In genomic region chr10:67225528-67225927, GRCm38 (mm10) we compare ENCODE assay signal across 11 mouse cellular contexts. TPM values are rescaled to one million over a fixed set of nuclear protein-coding genes. Genes with fewer than 3 reads are reported as not detected.
DNase-seq lines count a peak whose midpoint lies in the region; ATAC-seq and TF ChIP-seq lines count a peak whose summit lies in the region.
"Had no signal": no experiment of that assay in that cellular context is flagged by ENCODE, and none has a peak within 500 bp of the region (broad histone marks: within the 10 kb centered on the region; RNA-seq: fewer than 3 reads in every experiment).

No protein-coding gene starts in this region.

- H3K9me3 ChIP-seq in embryonic facial prominence, embryonic 13.5 days, result no peaks in the 10 kb centered on the region
- H3K9me3 ChIP-seq in embryonic facial prominence, embryonic 10.5 days, result no peaks in the 10 kb centered on the region
- no peaks in the 10 kb centered on the region for H3K9me3 ChIP-seq in heart, postnatal 0 days (replicated peaks; ENCODE audit: control insufficient read depth, low read length)
- H3K9me3 ChIP-seq in heart, embryonic 12.5 days (replicated peaks), result no peaks in the 10 kb centered on the region
- no peaks in the 10 kb centered on the region for H3K9me3 ChIP-seq in lung, embryonic 15.5 days
- H3K9me3 ChIP-seq: heart, embryonic 10.5 days had no signal

- peaks cover 46% of the 10 kb centered on the region for H3K36me3 ChIP-seq in embryonic facial prominence, embryonic 13.5 days
- H3K36me3 ChIP-seq in embryonic facial prominence, embryonic 10.5 days (replicated peaks), result peaks cover 80% of the 10 kb centered on the region
- peaks cover 61% of the 10 kb centered on the region for H3K36me3 ChIP-seq in heart, postnatal 0 days (replicated peaks; ENCODE audit: control insufficient read depth, insufficient read depth, low read length)
- peaks cover 34% of the 10 kb centered on the region for H3K36me3 ChIP-seq in heart, embryonic 12.5 days
- peaks cover 27% of the 10 kb centered on the region for H3K36me3 ChIP-seq in lung, embryonic 15.5 days

- no peak for DNase-seq in embryonic facial prominence, embryonic 10.5 days (ENCODE audit: low spot score)
- no peak for DNase-seq in heart, postnatal 0 days (ENCODE audit: low spot score)
- no peak for DNase-seq in lung, postnatal 36 days
- DNase-seq in cerebellum, postnatal 4 days (ENCODE audit: low spot score in 2 of 2), result no peak

- no peaks in the 10 kb centered on the region for H3K27me3 ChIP-seq in embryonic facial prominence, embryonic 13.5 days
- no peaks in the 10 kb centered on the region for H3K27me3 ChIP-seq in embryonic facial prominence, embryonic 10.5 days (replicated peaks; ENCODE audit: low read depth, poor library complexity, severe bottlenecking)
- no peaks in the 10 kb centered on the region for H3K27me3 ChIP-seq in heart, postnatal 0 days (ENCODE audit: control insufficient read depth, insufficient read depth, low read length)
- H3K27me3 ChIP-seq in heart, embryonic 12.5 days (replicated peaks), result no peaks in the 10 kb centered on the region
- H3K27me3 ChIP-seq in lung, embryonic 15.5 days, result no peaks in the 10 kb centered on the region
- H3K27me3 ChIP-seq: CH12.LX had no signal

- no peak for ATAC-seq in embryonic facial prominence, embryonic 13.5 days (ENCODE audit: insufficient number of reproducible peaks, insufficient read depth, low FRiP score, low TSS enrichment, low read depth)
- ATAC-seq in heart, postnatal 0 days (ENCODE audit: insufficient read depth, low read depth), result no peak
- no peak for ATAC-seq in heart, embryonic 12.5 days (ENCODE audit: insufficient number of reproducible peaks, low FRiP score)
- no peak for ATAC-seq in lung, embryonic 15.5 days (ENCODE audit: borderline replicate concordance, extremely low read depth, low FRiP score, low TSS enrichment)

- no peak for TF ChIP-seq EP300 in heart, postnatal 0 days (IDR thresholded peaks at IDR 0.05; ENCODE audit: low read depth)

- 70% methylated on average over 6 of the region's 6 CpGs for WGBS in embryonic facial prominence, embryonic 13.5 days
- WGBS in embryonic facial prominence, embryonic 10.5 days, result 93% methylated on average over 6 of the region's 6 CpGs
- WGBS in heart, postnatal 0 days, result 68% methylated on average over 6 of the region's 6 CpGs
- 79% methylated on average over 6 of the region's 6 CpGs for WGBS in heart, embryonic 12.5 days
- WGBS in lung, embryonic 15.5 days, result 84% methylated on average over 6 of the region's 6 CpGs
- 71% methylated on average over 6 of the region's 6 CpGs for WGBS in olfactory bulb, adult 2 months

- no peak for TF ChIP-seq POLR2A in olfactory bulb, adult 2 months (IDR thresholded peaks at IDR 0.05; ENCODE audit: insufficient read depth, low read depth, low read length)

- no peak overlapping the region for H3K9ac ChIP-seq in embryonic facial prominence, embryonic 13.5 days
- H3K9ac ChIP-seq in heart, postnatal 0 days (replicated peaks; ENCODE audit: low read depth, low read length), result 0 out of 2 replicates have a peak overlapping the region, but pooled peaks have one; percentile 10
- H3K9ac ChIP-seq in heart, embryonic 12.5 days, result no peak overlapping the region
- no peak overlapping the region for H3K9ac ChIP-seq in lung, embryonic 15.5 days

- H3K4me3 ChIP-seq in embryonic facial prominence, embryonic 13.5 days, result no peak overlapping the region
- no peak overlapping the region for H3K4me3 ChIP-seq in embryonic facial prominence, embryonic 10.5 days
- H3K4me3 ChIP-seq in heart, postnatal 0 days (ENCODE audit: low read depth, low read length), result no peak overlapping the region
- no peak overlapping the region for H3K4me3 ChIP-seq in heart, embryonic 12.5 days
- no peak overlapping the region for H3K4me3 ChIP-seq in lung, embryonic 15.5 days
- H3K4me3 ChIP-seq in olfactory bulb, adult 2 months (ENCODE audit: insufficient read depth, low read depth, low read length), result no peak overlapping the region
- H3K4me3 ChIP-seq: heart, embryonic 10.5 days had no signal

- H3K4me1 ChIP-seq in embryonic facial prominence, embryonic 13.5 days, result peaks cover 15% of the 10 kb centered on the region
- H3K4me1 ChIP-seq in embryonic facial prominence, embryonic 10.5 days, result no peaks in the 10 kb centered on the region
- H3K4me1 ChIP-seq in heart, postnatal 0 days (ENCODE audit: control insufficient read depth, insufficient read depth), result peaks cover 18% of the 10 kb centered on the region
- H3K4me1 ChIP-seq in heart, embryonic 12.5 days (replicated peaks), result peaks cover 26% of the 10 kb centered on the region
- H3K4me1 ChIP-seq in lung, embryonic 15.5 days, result peaks cover 8% of the 10 kb centered on the region; the same call in 1 of the 2 replicates
- peaks cover 3% of the 10 kb centered on the region; the same call in 1 of the 2 replicates for H3K4me1 ChIP-seq in olfactory bulb, adult 2 months (ENCODE audit: control insufficient read depth, insufficient read depth, low read length)

- no peak for TF ChIP-seq CTCF in heart, postnatal 0 days (IDR thresholded peaks at IDR 0.05; ENCODE audit: low read depth)
- TF ChIP-seq CTCF in olfactory bulb, adult 2 months (IDR thresholded peaks at IDR 0.05; ENCODE audit: insufficient read depth, low read depth, low read length), result no peak

- no peak overlapping the region for H3K4me2 ChIP-seq in embryonic facial prominence, embryonic 13.5 days
- H3K4me2 ChIP-seq in heart, postnatal 0 days (ENCODE audit: low read depth, low read length), result no peak overlapping the region
- no peak overlapping the region for H3K4me2 ChIP-seq in heart, embryonic 12.5 days
- H3K4me2 ChIP-seq in lung, embryonic 15.5 days, result no peak overlapping the region
- H3K4me2 ChIP-seq: liver, embryonic 11.5 days had no signal

- peak overlapping the region; percentile 1; the same call in 1 of the 2 replicates for H3K27ac ChIP-seq in embryonic facial prominence, embryonic 13.5 days
- H3K27ac ChIP-seq in embryonic facial prominence, embryonic 10.5 days (replicated peaks), result no peak overlapping the region
- H3K27ac ChIP-seq in heart, postnatal 0 days (ENCODE audit: low read depth), result peak overlapping the region; percentile 70; the same call in 1 of the 2 replicates
- H3K27ac ChIP-seq in heart, embryonic 12.5 days (ENCODE audit: poor library complexity, severe bottlenecking), result no peak overlapping the region; the same call in 1 of the 2 replicates
- H3K27ac ChIP-seq in lung, embryonic 15.5 days, result peak overlapping the region; percentile 46; the same call in 1 of the 2 replicates
- H3K27ac ChIP-seq in olfactory bulb, adult 2 months (ENCODE audit: insufficient read depth, low read depth, low read length), result peak overlapping the region; percentile 30; the same call in 1 of the 2 replicates
- H3K27ac ChIP-seq: heart, embryonic 10.5 days had no signal

RNA-seq across cellular contexts. Expression of gene Nrbf2, which starts 59.6 kb away (rescaled TPM):
- polyA plus RNA-seq in embryonic facial prominence, embryonic 13.5 days (2015; fragmentation: Nextera tagmentation; extraction: Ambion mirVana), result 38.5 and 38.9 TPM in 2 replicates
- 39.0 and 39.1 TPM in 2 replicates for polyA plus RNA-seq in embryonic facial prominence, embryonic 10.5 days (2016; fragmentation: Nextera tagmentation; extraction: Ambion mirVana)
- total RNA-seq in heart, postnatal 0 days (2014; rRNA removed; ENCODE audit: low replicate concordance), result 11.8 and 12.5 TPM in 2 replicates
- polyA plus RNA-seq in heart, postnatal 0 days (2015; fragmentation: Nextera tagmentation; extraction: Ambion mirVana), result 24.3 and 27.4 TPM in 2 replicates
- 31.9 and 36.0 TPM in 2 replicates for polyA plus RNA-seq in heart, embryonic 12.5 days (2016; fragmentation: Nextera tagmentation; extraction: Ambion mirVana)
- polyA plus RNA-seq in lung, embryonic 15.5 days (2015; fragmentation: Nextera tagmentation; extraction: Ambion mirVana), result 34.4 and 35.3 TPM in 2 replicates
- not detected in 2 replicates for polyA plus RNA-seq in olfactory bulb, adult 2 months (2012; ENCODE audit: insufficient read depth, insufficient read length, low replicate concordance, missing spikeins)

Comparison
In these comparisons a context has a peak if more than half of its experiments do, and no peak if none do; other contexts are left out.
1. H3K27ac ChIP-seq: peak in embryonic facial prominence, embryonic 13.5 days (single experiment), heart, postnatal 0 days (single experiment), lung, embryonic 15.5 days (single experiment) and olfactory bulb, adult 2 months (single experiment); none in embryonic facial prominence, embryonic 10.5 days (single experiment) and heart, embryonic 12.5 days (single experiment).